Mouse (Mus musculus): ENCODE measurements at regions not wholly inside any gene's neighbourhood (a gene's known extent, or its start where the extent isn't known, plus 50 kb on each side); places are given as distances from the start of the nearest gene placed in this dataset.

GRCm38 (mm10) chr9:111854976-111855375 is 164.8 kb upstream of the Stac start:
- Histone ChIP-seq H3K4me1 (ENCODE audit: control insufficient read depth, insufficient read depth, low read length) (no peaks in the 10 kb centered on the region), H3K9ac (replicated peaks; ENCODE audit: low read depth, low read length) (no peak overlapping the region), H3K27ac (ENCODE audit: low read depth, low read length) (no peak overlapping the region), H3K4me3 (ENCODE audit: low read depth, low read length) (no peak overlapping the region), H3K9me3 (ENCODE audit: control insufficient read depth, low read length) (no peaks in the 10 kb centered on the region), H3K4me2 (ENCODE audit: low read depth, low read length) (no peak overlapping the region), H3K36me3 (ENCODE audit: control insufficient read depth, insufficient read depth, low read length) (no peaks in the 10 kb centered on the region), H3K27me3 (ENCODE audit: control insufficient read depth, insufficient read depth, low read length) (no peaks in the 10 kb centered on the region)
- WGBS, result 71% methylated on average over 7 of the region's 7 CpGs
- ATAC-seq (ENCODE audit: low read depth), result no peak

- Histone ChIP-seq H3K4me1 (ENCODE audit: control insufficient read depth, insufficient read depth, low read length) (no peaks in the 10 kb centered on the region), H3K27me3 (ENCODE audit: control insufficient read depth, insufficient read depth, low read length) (no peaks in the 10 kb centered on the region), H3K9me3 (ENCODE audit: control insufficient read depth, low read length) (no peaks in the 10 kb centered on the region), H3K27ac (ENCODE audit: low read depth, low read length) (no peak overlapping the region), H3K4me3 (ENCODE audit: low read depth, low read length) (no peak overlapping the region), H3K36me3 (ENCODE audit: control insufficient read depth, insufficient read depth, low read length) (no peaks in the 10 kb centered on the region), H3K9ac (replicated peaks; ENCODE audit: low read depth, low read length) (no peak overlapping the region), H3K4me2 (ENCODE audit: low read depth, low read length) (no peak overlapping the region)
- 92% methylated on average over 10 of the region's 10 CpGs for WGBS
- no peak for ATAC-seq (ENCODE audit: low read depth)
Measured at GRCm38 (mm10) chr9:111846366-111846765, 156.2 kb upstream of the Stac start.

GRCm38 (mm10) chr9:111841151-111841550 is 151.0 kb upstream of the Stac start:
- H3K27ac ChIP-seq (ENCODE audit: low read depth, low read length), result no peak overlapping the region
- 82% methylated on average over 6 of the region's 6 CpGs for WGBS
- ATAC-seq (ENCODE audit: low read depth), result no peak
- H3K4me2 ChIP-seq (ENCODE audit: low read depth, low read length), result no peak overlapping the region
- H3K27me3 ChIP-seq (ENCODE audit: control insufficient read depth, insufficient read depth, low read length), result no peaks in the 10 kb centered on the region
- H3K4me1 ChIP-seq (ENCODE audit: control insufficient read depth, insufficient read depth, low read length), result no peaks in the 10 kb centered on the region
- no peak overlapping the region for H3K9ac ChIP-seq (replicated peaks; ENCODE audit: low read depth, low read length)
- H3K4me3 ChIP-seq (ENCODE audit: low read depth, low read length), result no peak overlapping the region
- no peaks in the 10 kb centered on the region for H3K9me3 ChIP-seq (ENCODE audit: control insufficient read depth, low read length)
- no peaks in the 10 kb centered on the region for H3K36me3 ChIP-seq (ENCODE audit: control insufficient read depth, insufficient read depth, low read length)

GRCm38 (mm10) chr9:111838069-111838820 is 148.1 kb upstream of the Stac start:
- Histone ChIP-seq H3K27ac (ENCODE audit: low read depth, low read length) (peak overlapping the region; percentile 52), H3K9ac (replicated peaks; ENCODE audit: low read depth, low read length) (no peak overlapping the region), H3K4me3 (ENCODE audit: low read depth, low read length) (no peak overlapping the region), H3K4me1 (ENCODE audit: control insufficient read depth, insufficient read depth, low read length) (no peaks in the 10 kb centered on the region), H3K36me3 (ENCODE audit: control insufficient read depth, insufficient read depth, low read length) (no peaks in the 10 kb centered on the region), H3K27me3 (ENCODE audit: control insufficient read depth, insufficient read depth, low read length) (no peaks in the 10 kb centered on the region), H3K9me3 (ENCODE audit: control insufficient read depth, low read length) (no peaks in the 10 kb centered on the region), H3K4me2 (ENCODE audit: low read depth, low read length) (no peak overlapping the region)
- ATAC-seq (ENCODE audit: low read depth), result no peak
- 60% methylated on average over 7 of the region's 7 CpGs for WGBS

- H3K9me3 ChIP-seq (ENCODE audit: control insufficient read depth, low read length), result no peaks in the 10 kb centered on the region; the same call in 1 of the 2 replicates
- H3K36me3 ChIP-seq (ENCODE audit: control insufficient read depth, insufficient read depth, low read length), result no peaks in the 10 kb centered on the region
- H3K9ac ChIP-seq (replicated peaks; ENCODE audit: low read depth, low read length), result no peak overlapping the region
- 87% methylated on average over 1 of the region's 1 CpGs for WGBS
- H3K4me1 ChIP-seq (ENCODE audit: control insufficient read depth, insufficient read depth, low read length), result no peaks in the 10 kb centered on the region
- H3K27me3 ChIP-seq (ENCODE audit: control insufficient read depth, insufficient read depth, low read length), result no peaks in the 10 kb centered on the region
- no peak overlapping the region for H3K4me2 ChIP-seq (ENCODE audit: low read depth, low read length)
- no peak for ATAC-seq (ENCODE audit: low read depth)
- H3K4me3 ChIP-seq (ENCODE audit: low read depth, low read length), result no peak overlapping the region
- no peak overlapping the region for H3K27ac ChIP-seq (ENCODE audit: low read depth, low read length)
Measured at GRCm38 (mm10) chr9:111822094-111822493, 131.9 kb upstream of the Stac start.

GRCm38 (mm10) chr9:111817461-111817860 is 127.3 kb upstream of the Stac start:
- no peak overlapping the region for H3K9ac ChIP-seq (replicated peaks; ENCODE audit: low read depth, low read length)
- H3K27me3 ChIP-seq (ENCODE audit: control insufficient read depth, insufficient read depth, low read length), result no peaks in the 10 kb centered on the region
- no peak for ATAC-seq (ENCODE audit: low read depth)
- H3K4me1 ChIP-seq (ENCODE audit: control insufficient read depth, insufficient read depth, low read length), result no peaks in the 10 kb centered on the region
- H3K36me3 ChIP-seq (ENCODE audit: control insufficient read depth, insufficient read depth, low read length), result no peaks in the 10 kb centered on the region
- no peak overlapping the region for H3K27ac ChIP-seq (ENCODE audit: low read depth, low read length)
- H3K4me3 ChIP-seq (ENCODE audit: low read depth, low read length), result no peak overlapping the region
- H3K9me3 ChIP-seq (ENCODE audit: control insufficient read depth, low read length), result no peaks in the 10 kb centered on the region
- H3K4me2 ChIP-seq (ENCODE audit: low read depth, low read length), result no peak overlapping the region
- WGBS, result 80% methylated on average over 4 of the region's 4 CpGs

- 82% methylated on average over 6 of the region's 6 CpGs for WGBS
- Histone ChIP-seq H3K27ac (ENCODE audit: low read depth, low read length) (no peak overlapping the region), H3K9ac (replicated peaks; ENCODE audit: low read depth, low read length) (no peak overlapping the region)
Measured at GRCm38 (mm10) chr9:111804931-111805330, 114.8 kb upstream of the Stac start.

GRCm38 (mm10) chr9:111801381-111801780 is 111.2 kb upstream of the Stac start:
- WGBS, result 85% methylated on average over 5 of the region's 5 CpGs
- no peak overlapping the region for H3K4me3 ChIP-seq (ENCODE audit: low read depth, low read length)
- H3K36me3 ChIP-seq (ENCODE audit: control insufficient read depth, insufficient read depth, low read length), result no peaks in the 10 kb centered on the region
- no peaks in the 10 kb centered on the region for H3K9me3 ChIP-seq (ENCODE audit: control insufficient read depth, low read length)
- no peaks in the 10 kb centered on the region for H3K27me3 ChIP-seq (ENCODE audit: control insufficient read depth, insufficient read depth, low read length)
- no peak overlapping the region for H3K4me2 ChIP-seq (ENCODE audit: low read depth, low read length)
- H3K4me1 ChIP-seq (ENCODE audit: control insufficient read depth, insufficient read depth, low read length), result no peaks in the 10 kb centered on the region
- no peak for ATAC-seq (ENCODE audit: low read depth)
- H3K9ac ChIP-seq (replicated peaks; ENCODE audit: low read depth, low read length), result no peak overlapping the region
- no peak overlapping the region for H3K27ac ChIP-seq (ENCODE audit: low read depth, low read length)

More at GRCm38 (mm10) chr9:111804931-111805330, 114.8 kb upstream of the Stac start:
- no peak overlapping the region for H3K4me2 ChIP-seq (ENCODE audit: low read depth, low read length)
- no peak overlapping the region for H3K4me3 ChIP-seq (ENCODE audit: low read depth, low read length)
- no peaks in the 10 kb centered on the region for H3K9me3 ChIP-seq (ENCODE audit: control insufficient read depth, low read length)
- no peaks in the 10 kb centered on the region for H3K36me3 ChIP-seq (ENCODE audit: control insufficient read depth, insufficient read depth, low read length)
- no peaks in the 10 kb centered on the region for H3K4me1 ChIP-seq (ENCODE audit: control insufficient read depth, insufficient read depth, low read length)
- H3K27me3 ChIP-seq (ENCODE audit: control insufficient read depth, insufficient read depth, low read length), result no peaks in the 10 kb centered on the region
- ATAC-seq (ENCODE audit: low read depth), result no peak

- ATAC-seq (ENCODE audit: low read depth), result no peak
- 77% methylated on average over 5 of the region's 5 CpGs for WGBS
- Histone ChIP-seq H3K4me3 (ENCODE audit: low read depth, low read length) (no peak overlapping the region), H3K27me3 (ENCODE audit: control insufficient read depth, insufficient read depth, low read length) (no peaks in the 10 kb centered on the region), H3K4me2 (ENCODE audit: low read depth, low read length) (no peak overlapping the region), H3K27ac (ENCODE audit: low read depth, low read length) (no peak overlapping the region), H3K9me3 (ENCODE audit: control insufficient read depth, low read length) (no peaks in the 10 kb centered on the region), H3K4me1 (ENCODE audit: control insufficient read depth, insufficient read depth, low read length) (no peaks in the 10 kb centered on the region), H3K9ac (replicated peaks; ENCODE audit: low read depth, low read length) (no peak overlapping the region), H3K36me3 (ENCODE audit: control insufficient read depth, insufficient read depth, low read length) (no peaks in the 10 kb centered on the region)
Measured at GRCm38 (mm10) chr9:111800869-111801268, 110.7 kb upstream of the Stac start.
